Mouse (Mus musculus) granulocyte monocyte progenitor cell, adult 5-6 weeks (primary cell): Measurements from ENCODE around the gene Zbtb22. TPM values are rescaled to one million over a fixed set of nuclear protein-coding genes. Genes with fewer than 3 reads are reported as not detected.
"Not testable (repeated sequence)": the region's sequence is repeated elsewhere in the genome, so short reads cannot be mapped to it uniquely, and the experiment has no call there.

ENCODE experiments used
- ATAC-seq: replicated peaks from 2 replicates; pipeline ENCODE4 v1.8.0; 2016; ENCODE audit warnings: mild to moderate bottlenecking, moderate TSS enrichment, inconsistent platforms; ENCODE audit not compliant: poor library complexity, severe bottlenecking
- total RNA-seq, 2 experiments: library from RNA; stranded (forward) in 1 of 2; stranded (reverse) in 1 of 2; fragments of 200-712, 200-1000 nt in 1 of 2; fragments of >200 nt in 1 of 2; fragmentation: Nextera tagmentation in 1 of 2; gene quantifications; 2 replicates each; pipeline ENCODE4 v1.2.3; 2014 to 2017

Gene Zbtb22
- 11.9 and 22.0 TPM in 2 replicates for total RNA-seq (2014; fragmentation: Nextera tagmentation)
- total RNA-seq (2017): 16.8 and 23.9 TPM in 2 replicates

- peak; percentile 69 for ATAC-seq
Observed at GRCm38 (mm10) chr17:33915671-33916250, at the start of gene Zbtb22, which contains the start of gene Tapbp. Zbtb22 (plus strand) TSS chr17:33915904. Tapbp (plus strand) TSS chr17:33915899.

GRCm38 (mm10) chr17:33873537-33873936 lies 42.2 kb upstream of the Zbtb22 start, which contains the start of gene Gm7029:
Gm7029 (plus strand) TSS chr17:33873837.
- not testable (repeated sequence) for ATAC-seq

GRCm38 (mm10) chr17:33874411-33874810 lies 41.3 kb upstream of the Zbtb22 start:
- ATAC-seq: no peak

- not testable (repeated sequence) for ATAC-seq
Observed at GRCm38 (mm10) chr17:33875797-33876196, 39.9 kb upstream of the Zbtb22 start.

- not testable (repeated sequence) for ATAC-seq
Observed at GRCm38 (mm10) chr17:33884320-33884719, 31.4 kb upstream of the Zbtb22 start.

GRCm38 (mm10) chr17:33887802-33888201 lies 27.9 kb upstream of the Zbtb22 start:
- not testable (repeated sequence) for ATAC-seq

GRCm38 (mm10) chr17:33888230-33888629 lies 27.5 kb upstream of the Zbtb22 start:
- not testable (repeated sequence) for ATAC-seq

- ATAC-seq: not testable (repeated sequence)
Observed at GRCm38 (mm10) chr17:33889941-33890532, 25.7 kb upstream of the Zbtb22 start.

GRCm38 (mm10) chr17:33890533-33891059 lies 25.1 kb upstream of the Zbtb22 start, which contains the start of gene Kifc1:
Kifc1 (minus strand) TSS chr17:33890661.
- peak; percentile 99 for ATAC-seq

GRCm38 (mm10) chr17:33891357-33891756 lies 24.3 kb upstream of the Zbtb22 start:
- no peak for ATAC-seq

- not testable (repeated sequence) for ATAC-seq
Observed at GRCm38 (mm10) chr17:33891892-33892291, 23.8 kb upstream of the Zbtb22 start.

- ATAC-seq: no peak
Observed at GRCm38 (mm10) chr17:33892429-33892828, 23.3 kb upstream of the Zbtb22 start.

- ATAC-seq: not testable (repeated sequence)
Observed at GRCm38 (mm10) chr17:33893011-33893410, 22.7 kb upstream of the Zbtb22 start.

- ATAC-seq: peak; percentile 61
Observed at GRCm38 (mm10) chr17:33897114-33897794, 18.4 kb upstream of the Zbtb22 start.

- not testable (repeated sequence) for ATAC-seq
Observed at GRCm38 (mm10) chr17:33898193-33898592, 17.5 kb upstream of the Zbtb22 start.

GRCm38 (mm10) chr17:33899642-33900041 lies 16.1 kb upstream of the Zbtb22 start:
- ATAC-seq: no peak

- ATAC-seq: no peak
Observed at GRCm38 (mm10) chr17:33900281-33900988, 15.3 kb upstream of the Zbtb22 start.

- ATAC-seq: no peak
Observed at GRCm38 (mm10) chr17:33900989-33901314, 14.8 kb upstream of the Zbtb22 start.

GRCm38 (mm10) chr17:33901653-33902052 lies 14.1 kb upstream of the Zbtb22 start:
- ATAC-seq: no peak

GRCm38 (mm10) chr17:33902079-33902478 lies 13.6 kb upstream of the Zbtb22 start:
- ATAC-seq: no peak
